Mouse (Mus musculus) testis, postnatal 14 days (tissue): ENCODE measurements at regions not wholly inside any gene's neighbourhood (a gene's known extent, or its start where the extent isn't known, plus 50 kb on each side); places are given as distances from the start of the nearest gene placed in this dataset.
"Not testable (repeated sequence)": the region's sequence is repeated elsewhere in the genome, so short reads cannot be mapped to it uniquely, and the experiment has no call there.

ENCODE experiments used
- DNase-seq: peaks from one replicate; pipeline ENCODE4 v3.0.0; 2021; ENCODE audit warnings: low spot score

GRCm38 (mm10) chr13:25722595-25723525 is 452.6 kb upstream of the Nrsn1 start:
- DNase-seq = no peak

GRCm38 (mm10) chr13:25700965-25701364 is 430.7 kb upstream of the Nrsn1 start:
- no peak for DNase-seq

DNA sequence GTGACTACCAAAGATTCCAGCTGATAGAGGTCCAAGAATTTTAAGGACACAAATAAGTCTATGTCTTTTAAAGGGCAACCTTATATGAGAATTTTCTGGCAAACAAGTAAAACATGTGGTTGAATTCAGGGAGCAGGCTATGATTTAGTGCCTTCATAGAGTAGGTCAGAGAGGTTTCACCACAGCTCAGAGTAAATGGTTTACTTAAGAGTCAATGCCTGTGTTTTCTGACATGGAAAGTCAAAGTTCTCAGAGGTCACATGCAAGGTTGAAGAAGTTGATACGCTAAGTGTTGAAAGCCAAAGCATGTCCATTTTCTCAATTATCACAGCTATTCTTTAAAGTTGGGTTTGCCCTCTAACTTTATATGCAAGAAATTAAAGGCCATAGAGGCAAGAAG is 425.7 kb upstream of the Nrsn1 start:
- no peak for DNase-seq

- no peak for DNase-seq
These were observed 424.8 kb upstream of the Nrsn1 start for GRCm38 (mm10) chr13:25695017-25695604.

DNA sequence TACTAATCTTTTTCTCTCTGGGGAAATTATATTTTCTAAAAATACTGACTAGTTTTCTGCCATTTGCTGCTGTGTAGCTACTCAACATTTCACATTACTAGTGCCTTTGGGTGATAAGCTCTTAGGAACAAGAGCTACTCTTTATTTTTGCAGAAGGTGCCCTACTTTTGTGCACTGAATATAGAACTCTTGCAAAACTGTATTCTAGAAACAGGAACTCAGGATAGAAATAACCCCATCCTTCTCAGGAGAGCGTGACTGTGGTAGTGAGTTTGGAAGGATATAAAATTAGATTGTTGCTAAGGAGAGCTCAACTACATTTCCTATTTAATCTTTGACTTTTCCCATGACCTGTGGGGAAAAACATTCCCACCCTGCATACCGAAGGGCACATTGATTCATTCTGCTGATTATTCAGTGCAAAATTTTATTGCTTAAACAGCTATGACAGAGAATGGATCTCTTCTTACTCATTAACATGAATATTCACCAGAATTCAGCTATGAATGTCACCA is 408.0 kb upstream of the Nrsn1 start:
- DNase-seq = no peak

GRCm38 (mm10) chr13:25675208-25675607 is 404.9 kb upstream of the Nrsn1 start:
- DNase-seq = no peak

DNA sequence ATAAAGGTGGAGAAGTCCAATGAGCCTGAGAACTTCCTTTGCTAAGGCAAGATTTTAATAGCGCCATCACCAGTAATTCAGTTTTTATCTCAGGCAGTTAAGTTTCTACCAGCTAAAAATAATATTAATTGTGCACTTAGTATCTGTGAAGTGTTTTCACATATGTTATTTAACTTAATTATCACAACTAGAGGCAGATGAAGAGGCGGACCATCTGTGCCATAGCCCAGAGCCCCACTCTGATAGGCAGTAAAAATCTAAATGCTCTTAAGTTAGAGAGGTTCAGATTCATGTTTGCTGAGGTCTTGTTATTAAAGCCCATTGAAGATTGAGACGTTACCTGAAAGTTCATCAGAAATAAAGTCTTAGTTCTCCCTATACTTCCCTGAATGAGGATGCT is 395.7 kb upstream of the Nrsn1 start:
- DNase-seq = no peak

DNA sequence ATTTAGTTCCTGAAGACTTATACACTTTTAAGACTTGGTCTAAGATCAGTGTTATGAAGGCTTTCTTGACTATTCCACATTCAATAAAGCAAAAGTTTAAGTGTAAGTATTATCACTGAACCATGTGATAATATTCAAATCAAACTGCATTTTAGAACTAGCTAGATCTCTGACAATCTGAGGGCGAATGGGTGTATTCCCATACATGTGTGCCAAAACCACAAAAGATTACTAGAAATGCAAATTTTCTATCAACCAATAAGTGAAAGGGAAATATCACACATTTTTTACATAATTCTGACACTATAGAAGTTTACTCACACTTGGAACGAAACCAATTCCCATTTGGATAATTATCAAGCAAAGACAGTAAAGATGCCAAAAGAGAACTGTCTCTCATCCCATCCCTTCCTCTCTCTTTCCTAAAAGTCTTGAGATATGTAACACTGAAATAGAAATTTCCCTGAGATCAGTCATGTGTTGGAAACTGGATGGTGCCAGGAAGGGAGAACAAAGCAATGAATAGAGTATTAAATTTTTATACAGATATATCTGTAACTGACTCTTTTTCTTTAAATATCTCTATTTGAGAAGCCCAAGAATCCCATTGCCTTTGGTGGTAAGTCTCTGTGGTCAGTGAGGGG is 394.8 kb upstream of the Nrsn1 start:
- no peak for DNase-seq

- DNase-seq = no peak
These were observed 378.1 kb upstream of the Nrsn1 start for GRCm38 (mm10) chr13:25648430-25648786.

GRCm38 (mm10) chr13:25647711-25648429 is 377.6 kb upstream of the Nrsn1 start:
- DNase-seq = no peak

DNA sequence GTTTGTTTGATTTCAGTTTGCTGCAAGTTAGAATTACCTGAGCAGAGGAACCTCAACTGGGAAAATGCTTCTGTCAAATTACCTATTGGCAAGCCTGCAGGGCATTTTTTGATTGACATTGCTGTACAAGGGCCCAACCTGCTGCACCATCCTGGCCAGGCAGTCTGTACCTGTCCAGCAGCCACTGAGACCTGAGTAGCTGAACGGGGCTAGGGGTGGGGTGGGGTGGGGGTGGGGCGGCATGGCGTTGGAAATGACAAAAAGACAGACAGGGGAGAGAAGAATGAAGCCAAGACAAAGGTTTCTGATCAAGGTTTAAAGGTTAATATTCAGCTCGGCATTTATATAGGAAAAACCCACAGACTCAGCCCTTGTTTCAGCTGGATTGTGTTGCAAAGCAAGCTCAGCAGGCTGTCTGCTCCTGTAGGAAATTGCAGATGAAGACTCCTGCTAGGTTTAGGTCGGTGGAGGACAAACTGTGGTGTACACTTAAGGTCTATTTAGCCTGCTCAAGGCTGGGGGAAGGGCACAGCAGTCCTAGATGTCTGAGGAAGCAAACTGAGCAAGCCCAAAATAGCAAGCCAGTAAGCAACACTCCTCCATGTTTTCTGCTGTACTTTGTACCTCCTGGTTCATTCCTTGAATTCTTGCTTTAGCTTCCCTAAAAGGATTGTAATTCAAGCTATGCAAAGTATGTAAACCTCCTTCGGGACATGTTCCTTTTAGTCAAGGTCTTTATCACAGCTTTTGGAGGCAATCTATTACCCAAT is 369.4 kb upstream of the Nrsn1 start:
- DNase-seq = no peak

- no peak for DNase-seq
These were observed 359.2 kb upstream of the Nrsn1 start for GRCm38 (mm10) chr13:25629466-25629865.

DNA sequence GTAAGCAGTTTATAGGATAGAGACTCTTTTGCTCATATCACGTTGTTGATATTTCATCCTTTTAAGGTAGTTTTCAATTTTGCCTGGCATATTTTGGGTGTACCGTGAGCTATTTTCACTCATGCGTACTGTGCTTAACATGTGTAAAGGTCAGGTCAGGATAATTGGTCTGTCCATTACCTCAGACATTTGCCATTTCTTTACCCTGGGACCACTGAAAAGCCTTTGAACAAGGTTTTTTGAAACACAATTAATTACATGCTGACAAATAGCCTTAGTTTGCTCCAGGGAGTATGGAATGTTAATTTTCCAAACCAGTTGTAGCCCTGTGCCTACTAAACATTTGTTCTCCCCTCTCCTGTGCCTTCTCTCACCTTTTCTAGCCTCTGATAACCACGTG is 347.3 kb upstream of the Nrsn1 start:
- no peak for DNase-seq

GRCm38 (mm10) chr13:25611986-25612385 is 341.7 kb upstream of the Nrsn1 start:
- DNase-seq = no peak

- no peak for DNase-seq
These were observed 339.3 kb upstream of the Nrsn1 start for GRCm38 (mm10) chr13:25609641-25610040.

DNA sequence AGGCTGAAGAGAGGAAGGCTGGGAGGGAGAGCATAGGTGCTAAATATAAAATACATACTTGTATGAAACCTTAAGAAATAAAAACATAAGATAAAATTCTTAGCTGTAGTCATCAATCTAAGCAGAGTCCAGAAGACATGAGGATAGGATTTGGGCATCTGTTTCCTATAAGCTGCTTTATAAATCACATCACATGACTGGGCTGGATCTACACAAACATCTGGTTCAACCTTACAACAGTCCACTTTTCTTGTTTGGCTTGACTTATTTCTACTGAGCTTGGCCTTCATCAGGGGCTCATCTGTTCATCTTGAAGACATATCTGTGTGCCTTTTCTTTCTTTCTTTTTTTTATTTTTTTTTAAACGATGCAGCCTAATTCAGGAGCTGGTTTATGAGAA is 338.9 kb upstream of the Nrsn1 start:
- DNase-seq = no peak

DNA sequence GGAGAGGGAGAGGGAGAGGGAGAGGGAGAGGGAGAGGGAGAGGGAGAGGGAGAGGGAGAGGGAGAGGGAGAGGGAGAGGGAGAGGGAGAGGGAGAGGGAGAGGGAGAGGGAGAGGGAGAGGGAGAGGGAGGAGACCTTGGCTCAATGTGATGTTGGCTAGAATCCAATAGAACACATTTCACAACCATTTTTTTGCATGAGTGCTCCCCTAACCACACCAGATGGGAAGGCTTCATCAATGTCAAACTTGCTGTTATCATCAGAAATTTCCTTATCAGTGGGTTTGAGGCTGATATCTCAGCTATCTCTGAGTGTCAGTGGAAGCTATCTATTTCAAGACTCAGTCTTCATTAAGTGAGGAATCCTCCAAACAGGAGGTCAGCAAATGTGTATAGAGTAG is 331.0 kb upstream of the Nrsn1 start:
- not testable (repeated sequence) for DNase-seq

GRCm38 (mm10) chr13:25594629-25595028 is 324.3 kb upstream of the Nrsn1 start:
- no peak for DNase-seq

GRCm38 (mm10) chr13:25570641-25571040 is 300.3 kb upstream of the Nrsn1 start:
- DNase-seq = no peak

GRCm38 (mm10) chr13:25562746-25563145 is 292.4 kb upstream of the Nrsn1 start:
- peak; percentile 9 for DNase-seq

DNA sequence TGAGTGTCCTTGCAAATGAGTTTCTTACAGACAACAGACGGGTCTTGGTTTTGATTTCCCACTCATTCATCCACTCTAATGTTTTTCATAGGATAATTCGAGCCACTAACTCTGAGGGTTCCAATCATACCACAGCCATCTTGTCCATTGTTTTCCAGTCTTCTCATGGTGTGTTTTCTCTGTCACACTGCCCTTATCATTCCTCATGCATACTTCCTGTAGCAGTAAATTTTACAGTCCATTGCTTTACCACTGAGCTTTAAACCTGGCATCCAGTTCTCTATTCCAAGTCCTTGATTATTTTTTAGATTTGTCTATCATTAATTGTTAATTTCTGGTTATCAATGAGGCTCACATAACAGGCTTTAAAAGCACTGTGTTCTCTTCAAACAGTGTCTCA is 290.0 kb upstream of the Nrsn1 start:
- DNase-seq = no peak

DNA sequence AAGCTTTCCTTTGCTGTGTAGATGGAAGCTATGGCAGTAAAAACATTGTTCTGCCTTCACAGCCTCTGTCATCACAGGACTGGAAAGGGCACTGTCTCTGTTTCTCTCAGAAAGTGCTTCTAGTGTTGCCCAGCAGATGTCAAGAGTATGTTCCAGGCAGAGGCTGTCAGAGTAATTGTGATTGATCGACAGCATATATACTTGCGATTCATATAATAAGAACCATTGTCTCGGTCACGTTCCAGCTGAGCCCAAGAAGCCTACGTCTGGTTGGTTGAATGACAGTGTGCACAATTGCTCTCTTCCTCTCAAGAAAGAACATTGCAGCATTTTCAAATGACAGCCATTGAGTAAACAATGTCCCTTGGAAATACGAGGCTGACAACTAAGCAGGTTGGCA is 284.7 kb upstream of the Nrsn1 start:
- no peak for DNase-seq
